Mouse (Mus musculus) E14TG2a.4 (cell line): ENCODE results near the gene Pik3r6.

Experiments used
- CTCF ChIP-seq: conservative IDR thresholded peaks from 2 replicates; pipeline ENCODE4 v1.5.1; 2014; ENCODE audit warnings: low read length
- NANOG ChIP-seq: IDR thresholded peaks from 2 replicates; pipeline ENCODE4 v1.6.1; 2014; ENCODE audit warnings: borderline replicate concordance, low read length, mixed read lengths
- POU5F1 ChIP-seq: IDR thresholded peaks from 2 replicates; pipeline ENCODE4 v1.6.1; 2014; ENCODE audit warnings: low read length, borderline replicate concordance

GRCm38 (mm10) chr11:68550358-68550757 lies 47.5 kb downstream of the Pik3r6 start:
- TF ChIP-seq CTCF (no peak), NANOG (no peak), POU5F1 (no peak)
